Mouse (Mus musculus) ovary, postnatal 10 days (tissue): ENCODE measurements around the gene Plcxd1.
A peak's percentile ranks its signal among the peaks of the same experiment; 100 is the strongest.
"Not testable (repeated sequence)": the region's sequence is repeated elsewhere in the genome, so short reads cannot be mapped to it uniquely, and the experiment has no call there.

ENCODE experiments used
- DNase-seq: peaks from one replicate; pipeline ENCODE4 v3.0.0; 2022; ENCODE audit warnings: low spot score

Gene Plcxd1

DNA sequence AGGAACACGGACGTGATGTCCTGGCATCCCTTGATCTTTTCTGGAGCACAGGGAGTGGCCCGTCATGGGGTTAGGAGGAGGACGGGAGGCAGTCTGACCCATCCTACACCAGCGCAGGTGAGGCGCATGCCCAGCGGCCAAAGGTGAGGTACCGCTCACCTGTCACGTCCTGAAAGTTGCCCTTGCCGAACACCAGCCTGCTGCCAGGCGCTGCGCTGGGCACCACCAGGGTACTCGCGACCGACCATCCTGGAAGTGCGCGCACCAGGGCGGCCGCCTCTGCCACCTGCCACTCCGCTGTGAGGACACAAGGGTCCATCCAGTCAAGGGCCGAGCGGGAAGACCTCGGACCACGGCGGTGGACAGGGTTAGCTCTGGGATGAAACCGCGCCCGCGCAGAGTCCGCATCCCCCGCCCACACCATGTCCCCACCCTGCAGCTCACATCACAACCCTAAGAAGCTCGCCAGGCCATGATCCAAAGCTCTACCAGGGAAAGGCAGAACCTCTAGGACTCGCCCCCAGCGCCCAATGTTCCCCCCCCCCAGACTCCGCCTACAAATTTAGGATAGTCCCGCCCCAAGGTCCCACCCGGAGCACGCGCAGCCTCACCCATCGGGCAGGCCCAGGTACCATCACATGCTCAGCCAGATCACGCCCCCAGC, 7.3 kb downstream of the Plcxd1 start:
- DNase-seq: no peak

DNA sequence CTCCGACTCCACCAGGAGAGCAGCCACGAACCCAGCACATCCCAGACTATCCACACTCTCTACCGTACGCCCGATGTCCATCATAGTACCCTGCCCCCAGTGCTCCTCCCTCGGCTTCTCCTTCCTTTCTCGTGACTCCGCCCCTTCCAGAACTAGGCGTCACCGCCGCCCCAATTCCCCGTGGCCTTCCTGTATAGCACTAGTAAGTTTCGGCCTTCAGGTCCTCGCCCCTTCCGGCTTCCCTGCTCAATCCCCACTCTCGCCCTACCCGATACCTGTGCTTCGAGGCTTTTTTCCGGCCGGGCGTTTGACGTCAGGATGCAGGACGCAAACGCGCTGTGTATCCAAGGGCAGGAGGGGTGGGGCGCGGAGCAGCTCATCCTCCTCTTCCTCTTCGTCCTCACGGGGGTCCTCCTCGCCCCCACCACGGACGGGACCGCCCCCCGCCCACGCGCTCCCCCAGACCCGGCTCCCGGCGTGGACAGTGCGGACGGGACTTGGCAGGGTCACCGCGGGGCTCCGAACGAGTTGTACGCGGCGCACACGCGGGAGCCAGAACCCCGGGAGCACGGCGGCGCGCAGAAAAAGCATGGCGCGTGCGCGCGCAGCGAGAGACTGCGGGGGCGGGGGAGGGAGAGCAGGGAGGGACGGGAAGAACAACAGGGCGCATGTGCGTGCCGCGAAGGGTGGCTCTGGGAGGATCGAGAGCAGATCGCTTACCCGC, 8.0 kb downstream of the Plcxd1 start, which contains the start of gene Gtpbp6:
TSS of gene Gtpbp6 (minus strand) at position 617 of the 724 bp plus-strand sequence.
- DNase-seq: peak; percentile 82

DNA sequence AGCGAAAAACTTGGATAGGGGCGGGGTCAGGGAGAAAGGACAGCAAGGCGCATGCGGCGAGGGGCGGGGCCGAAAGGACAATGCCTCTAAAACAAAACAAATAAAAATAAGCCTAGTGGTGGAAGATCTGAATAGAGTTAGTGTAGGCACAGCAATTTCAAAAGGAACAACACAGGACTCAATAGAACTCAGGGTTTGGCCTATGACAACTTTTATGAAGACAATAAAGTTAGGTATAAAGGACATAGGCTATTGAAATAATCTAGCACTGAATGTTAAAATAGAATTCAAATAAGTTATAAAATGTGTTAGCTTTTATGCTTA, 8.5 kb downstream of the Plcxd1 start:
- no peak for DNase-seq

DNA sequence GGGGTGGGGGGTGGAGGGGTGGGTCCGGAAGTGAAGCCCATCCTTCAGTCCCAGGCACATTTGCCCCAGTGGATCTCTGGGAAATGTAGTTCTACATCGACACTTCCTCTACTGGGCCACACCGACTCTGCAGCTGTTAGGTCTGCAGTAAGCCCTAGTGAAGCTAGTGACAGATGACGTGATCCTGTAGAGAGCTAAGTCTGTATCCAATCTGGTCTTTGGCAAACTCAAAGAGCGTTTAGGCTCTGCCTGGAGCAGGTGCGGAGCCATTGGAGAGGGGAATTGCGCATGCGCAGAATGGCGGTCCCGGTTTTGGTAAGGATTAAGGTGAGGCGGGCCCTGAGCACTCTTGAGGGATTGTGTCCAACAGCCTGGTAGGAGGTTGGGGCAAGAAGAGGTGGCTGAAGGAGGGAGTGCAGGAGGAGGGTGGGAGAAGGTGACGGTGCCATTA, 10.2 kb downstream of the Plcxd1 start, which contains the start of gene Zfp605:
TSS of gene Zfp605 (plus strand) at position 102 of the 451 bp plus-strand sequence.
- peak; percentile 82 for DNase-seq

- not testable (repeated sequence) for DNase-seq
Observed at GRCm38 (mm10) chr5:110122380-110122779, 22.6 kb downstream of the Plcxd1 start.

DNA sequence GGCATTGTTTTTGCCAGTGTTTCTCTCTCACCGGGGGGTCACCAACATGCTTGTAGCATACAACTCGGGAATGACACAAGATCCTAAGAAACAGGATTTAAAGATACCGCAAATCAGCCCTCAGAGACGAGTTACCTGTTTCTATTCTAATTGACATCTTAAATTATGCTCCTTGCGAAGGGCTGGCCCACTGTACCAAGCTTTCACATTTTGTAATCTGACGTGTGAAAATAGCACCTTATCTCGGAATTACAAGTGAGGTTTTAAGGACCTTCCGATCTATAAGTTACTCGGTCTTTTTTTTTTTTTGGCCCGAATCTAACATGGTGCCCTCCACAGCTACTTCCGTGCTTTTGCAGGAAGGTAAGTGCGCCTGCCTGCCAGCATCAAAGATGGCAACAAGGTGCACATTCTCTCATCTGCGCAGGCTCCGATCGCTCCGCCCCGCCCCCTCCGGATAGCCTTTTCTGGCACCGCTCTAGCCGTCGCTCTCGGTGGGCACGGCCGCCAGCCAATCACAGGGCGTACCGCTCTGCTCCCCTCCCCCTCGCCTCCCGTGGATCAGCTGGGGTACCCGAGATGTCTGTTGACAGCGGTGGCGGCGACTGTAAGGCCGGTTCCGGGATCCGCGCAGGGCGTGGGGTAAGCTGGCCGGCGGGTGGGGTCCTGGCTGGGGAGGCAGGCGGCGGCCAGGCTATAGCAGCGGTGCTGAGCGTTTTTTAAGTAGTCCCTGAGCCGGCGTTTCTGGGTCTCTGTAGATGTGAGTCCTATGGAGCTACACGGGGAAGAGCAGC, 35.7 kb downstream of the Plcxd1 start, which contains the start of gene Chfr:
TSS of gene Chfr (plus strand) at position 550 of the 794 bp plus-strand sequence.
- DNase-seq: peak; percentile 97

DNA sequence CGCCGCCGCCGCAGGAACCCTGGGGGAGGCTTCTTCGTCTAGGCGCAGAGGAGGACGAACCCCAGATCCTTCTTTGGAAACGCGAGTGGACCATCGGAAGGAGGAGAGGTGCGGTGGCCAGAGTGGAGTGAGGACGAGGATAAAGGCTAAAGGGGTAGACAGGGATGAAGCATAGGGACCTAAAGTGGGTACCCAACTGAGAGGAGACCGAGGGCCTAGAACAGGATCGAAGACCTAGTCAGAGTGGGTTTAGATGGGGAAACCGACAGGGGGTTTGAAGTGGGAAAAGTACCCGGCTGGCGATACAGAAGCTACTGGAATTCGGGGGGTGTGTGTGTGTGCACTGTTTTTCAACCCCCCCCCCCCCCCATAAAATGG, 36.3 kb downstream of the Plcxd1 start:
- DNase-seq: no peak

- no peak for DNase-seq
Observed at GRCm38 (mm10) chr5:110137816-110138215, 38.0 kb downstream of the Plcxd1 start.

DNA sequence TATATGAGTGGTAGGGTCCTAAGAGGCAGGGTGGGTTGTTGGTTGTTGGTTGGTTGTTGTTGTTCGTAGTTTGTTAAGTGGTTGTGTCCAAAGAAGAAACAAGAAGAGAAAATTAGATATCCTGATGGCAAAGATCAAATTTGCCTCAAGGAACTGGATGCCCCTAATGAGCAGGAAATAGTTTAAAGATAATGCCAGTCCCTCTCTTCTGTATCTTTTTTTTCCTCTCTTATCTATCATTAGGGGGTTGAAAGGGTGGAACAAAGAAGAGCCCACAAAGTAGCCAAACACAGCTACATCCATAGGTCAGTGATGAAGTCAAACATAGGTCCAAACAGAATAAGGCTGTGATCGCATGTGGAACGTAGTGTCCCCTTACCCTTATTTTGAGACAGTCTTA, 39.6 kb downstream of the Plcxd1 start:
- no peak for DNase-seq

DNA sequence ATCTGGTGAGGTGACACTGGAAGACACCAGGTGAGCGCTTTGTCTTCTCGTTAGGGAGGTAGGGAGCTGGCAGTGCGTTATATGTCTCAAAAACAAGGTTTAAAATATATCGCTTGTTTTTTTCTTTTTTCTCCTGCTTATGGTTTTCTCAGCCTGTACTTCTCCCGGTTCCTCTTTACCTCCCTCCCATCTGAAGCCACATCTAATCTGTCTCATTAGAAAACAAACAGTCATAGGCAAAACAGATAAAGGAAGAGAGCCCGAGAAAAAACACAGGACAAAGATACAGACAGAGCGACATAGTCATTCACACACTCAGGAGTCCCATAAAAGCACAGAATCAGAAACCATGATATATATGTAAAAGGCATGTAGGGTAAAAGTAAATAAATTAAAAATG, 40.7 kb downstream of the Plcxd1 start:
- DNase-seq: no peak

GRCm38 (mm10) chr5:110142309-110142708, 42.5 kb downstream of the Plcxd1 start:
- no peak for DNase-seq

GRCm38 (mm10) chr5:110143007-110143406, 43.2 kb downstream of the Plcxd1 start:
- no peak for DNase-seq
